Mouse (Mus musculus) heart, embryonic 13.5 days (tissue): Measurements from ENCODE around the gene Chchd4. TPM values are rescaled to one million over a fixed set of nuclear protein-coding genes. Genes with fewer than 3 reads are reported as not detected.
A peak's percentile ranks its signal among the peaks of the same experiment; 100 is the strongest.

Experiments
- ATAC-seq: fragments of 200-750 bp; cut with Nextera tagmentation; 2 replicates; pipeline ENCODE4 v1.8.0; 2017; ENCODE audit warnings: moderate TSS enrichment; ENCODE audit not compliant: insufficient number of reproducible peaks, low FRiP score, low TSS enrichment; ENCODE audit errors: extremely low read depth
- H3K27ac ChIP-seq: fragments of 300-500 bp; sonication (generic); replicated peaks from 2 replicates; pipeline ENCODE4 v1.5.1; 2015; ENCODE audit warnings: moderate library complexity, mild to moderate bottlenecking, inconsistent platforms
- H3K27me3 ChIP-seq: fragments of 300-500 bp; sonication (generic); replicated peaks from 2 replicates; pipeline ENCODE4 v1.6.1; 2015; ENCODE audit warnings: mild to moderate bottlenecking, inconsistent platforms
- H3K36me3 ChIP-seq: fragments of 300-500 bp; sonication (generic); 2 replicates; pipeline ENCODE4 v1.6.1; 2015; ENCODE audit warnings: mild to moderate bottlenecking, inconsistent platforms
- H3K4me1 ChIP-seq: fragments of 300-500 bp; sonication (generic); 2 replicates; pipeline ENCODE4 v1.6.1; 2015; ENCODE audit warnings: inconsistent platforms
- H3K4me2 ChIP-seq: fragments of 300-500 bp; sonication (generic); 2 replicates; pipeline ENCODE4 v1.6.1; 2015; ENCODE audit warnings: inconsistent platforms, mild to moderate bottlenecking, moderate library complexity
- H3K4me3 ChIP-seq: fragments of 300-500 bp; sonication (generic); 2 replicates; pipeline ENCODE4 v1.5.1; 2015; ENCODE audit warnings: moderate library complexity, mild to moderate bottlenecking, inconsistent platforms
- H3K9ac ChIP-seq: fragments of 300-500 bp; sonication (generic); 2 replicates; pipeline ENCODE4 v1.6.1; 2015; ENCODE audit warnings: inconsistent platforms, mild to moderate bottlenecking, moderate library complexity
- H3K9me3 ChIP-seq: fragments of 300-500 bp; sonication (generic); 2 replicates; pipeline ENCODE4 v1.6.1; 2016; ENCODE audit warnings: inconsistent platforms
- WGBS: fragments of 180-500 bp; shearing (Covaris S2); methylation state at CpG from one replicate; pipeline ENCODE4 v1.1.7; 2015; ENCODE audit warnings: mixed read lengths; 5-methylcytosine and 5-hydroxymethylcytosine counted together
- polyA plus RNA-seq: library from polyadenylated mRNA; unstranded; fragments of >200 nt; fragmentation: Nextera tagmentation; extraction: Ambion mirVana; gene quantifications from 2 replicates; pipeline ENCODE4 v1.2.1, GENCODE M21; 2015

Chchd4 gene
- polyA plus RNA-seq, 1 experiment from 2014 or later, result 28.0 TPM

GRCm38 (mm10) chr6:91440474-91441144, 32.7 kb downstream of the Chchd4 start:
- Histone ChIP-seq H3K27ac (peak overlapping the region; percentile 70), H3K9ac (peak overlapping the region; percentile 84), H3K27me3 (peaks cover 41% of the 10 kb centered on the region), H3K4me1 (peaks cover 8% of the 10 kb centered on the region), H3K4me3 (peak overlapping the region; percentile 78), H3K4me2 (peak overlapping the region; percentile 97), H3K36me3 (no peaks in the 10 kb centered on the region), H3K9me3 (no peaks in the 10 kb centered on the region)
- peak; percentile 91 for ATAC-seq
- 2% methylated on average over 30 of the region's 30 CpGs for WGBS

GRCm38 (mm10) chr6:91424151-91424550, 49.2 kb downstream of the Chchd4 start:
- Histone ChIP-seq H3K27me3 (peaks cover 71% of the 10 kb centered on the region), H3K4me3 (no peak overlapping the region), H3K27ac (no peak overlapping the region), H3K4me2 (no peak overlapping the region), H3K36me3 (no peaks in the 10 kb centered on the region), H3K4me1 (no peaks in the 10 kb centered on the region), H3K9ac (no peak overlapping the region), H3K9me3 (no peaks in the 10 kb centered on the region)
- WGBS, result 54% methylated on average over 4 of the region's 4 CpGs
- no peak for ATAC-seq

- Histone ChIP-seq H3K4me3 (no peak overlapping the region), H3K9ac (no peak overlapping the region), H3K27me3 (peaks cover 84% of the 10 kb centered on the region), H3K36me3 (no peaks in the 10 kb centered on the region), H3K27ac (no peak overlapping the region), H3K4me2 (no peak overlapping the region), H3K9me3 (no peaks in the 10 kb centered on the region), H3K4me1 (no peaks in the 10 kb centered on the region)
- WGBS, result 68% methylated on average over 4 of the region's 4 CpGs
- no peak for ATAC-seq
Observed at GRCm38 (mm10) chr6:91421629-91422028, 51.7 kb downstream of the Chchd4 start.

- peaks cover 92% of the 10 kb centered on the region for H3K27me3 ChIP-seq
- no peak overlapping the region for H3K9ac ChIP-seq
- H3K27ac ChIP-seq, result no peak overlapping the region
- no peak overlapping the region for H3K4me3 ChIP-seq
- H3K4me2 ChIP-seq, result no peak overlapping the region
- no peak for ATAC-seq
- WGBS, result 63% methylated on average over 5 of the region's 5 CpGs
- no peaks in the 10 kb centered on the region for H3K36me3 ChIP-seq
- H3K9me3 ChIP-seq, result no peaks in the 10 kb centered on the region
- H3K4me1 ChIP-seq, result no peaks in the 10 kb centered on the region
Observed at GRCm38 (mm10) chr6:91417291-91417845, 56.0 kb downstream of the Chchd4 start.

GRCm38 (mm10) chr6:91416146-91416545, 57.2 kb downstream of the Chchd4 start:
- Histone ChIP-seq H3K4me3 (no peak overlapping the region), H3K36me3 (no peaks in the 10 kb centered on the region), H3K9ac (no peak overlapping the region), H3K27ac (no peak overlapping the region), H3K27me3 (peaks cover 94% of the 10 kb centered on the region), H3K4me1 (peaks cover 5% of the 10 kb centered on the region), H3K4me2 (no peak overlapping the region), H3K9me3 (no peaks in the 10 kb centered on the region)
- 64% methylated on average over 4 of the region's 4 CpGs for WGBS
- ATAC-seq, result no peak

GRCm38 (mm10) chr6:91414890-91415289, 58.5 kb downstream of the Chchd4 start:
- H3K9me3 ChIP-seq, result no peaks in the 10 kb centered on the region
- ATAC-seq, result no peak
- no peak overlapping the region for H3K4me3 ChIP-seq
- no peak overlapping the region for H3K9ac ChIP-seq
- no peak overlapping the region for H3K27ac ChIP-seq
- no peaks in the 10 kb centered on the region for H3K36me3 ChIP-seq
- H3K27me3 ChIP-seq, result peaks cover 95% of the 10 kb centered on the region
- H3K4me1 ChIP-seq, result peaks cover 13% of the 10 kb centered on the region
- 3% methylated on average over 4 of the region's 4 CpGs for WGBS
- H3K4me2 ChIP-seq, result no peak overlapping the region

Other genes starting within 250 kb of the Chchd4 start
- 0.06 and 0.13 TPM in 2 replicates for gene Wnt7a, start 62.2 kb downstream of the Chchd4 start, polyA plus RNA-seq
- gene Tmem43, start 157 bp upstream of the Chchd4 start, polyA plus RNA-seq, result 26.7 and 28.1 TPM in 2 replicates
- gene Xpc, start 42.3 kb upstream of the Chchd4 start, polyA plus RNA-seq, result 10.5 and 11.0 TPM in 2 replicates
- 180 and 207 TPM in 2 replicates for gene Lsm3, start 42.4 kb upstream of the Chchd4 start, polyA plus RNA-seq
- gene Slc6a6, start 210.5 kb upstream of the Chchd4 start, polyA plus RNA-seq, result 59.4 and 60.0 TPM in 2 replicates